Mouse (Mus musculus) liver, postnatal 0 days (tissue): ENCODE results near the gene Tmem266. TPM values are rescaled to one million over a fixed set of nuclear protein-coding genes. Genes with fewer than 3 reads are reported as not detected.

Source experiments
- ATAC-seq: fragments of 200-750 bp; cut with Nextera tagmentation; 2 replicates; pipeline ENCODE4 v1.8.0; 2017; ENCODE audit warnings: mild to moderate bottlenecking, moderate library complexity
- DNase-seq: peaks from one replicate; pipeline ENCODE4 v3.0.0-alpha.2; 2016
- H3K27ac ChIP-seq: fragments of 300-500 bp; sonication (generic); 2 replicates; pipeline ENCODE4 v1.5.1; 2014; ENCODE audit warnings: antibody characterized with exemption, moderate library complexity, mild to moderate bottlenecking, low read depth
- H3K27me3 ChIP-seq: fragments of 300-500 bp; sonication (generic); 2 replicates; pipeline ENCODE4 v1.6.1; 2014; ENCODE audit warnings: low read length, control low read depth, mixed read lengths; ENCODE audit not compliant: insufficient read depth
- H3K36me3 ChIP-seq: fragments of 300-500 bp; sonication (generic); replicated peaks from 2 replicates; pipeline ENCODE4 v1.6.1; 2014; ENCODE audit warnings: mild to moderate bottlenecking, control low read depth, low read length, moderate library complexity, mixed read lengths; ENCODE audit not compliant: insufficient read depth
- H3K4me1 ChIP-seq: fragments of 300-500 bp; sonication (generic); 2 replicates; pipeline ENCODE4 v1.6.1; 2014; ENCODE audit warnings: antibody characterized with exemption, mild to moderate bottlenecking, control low read depth; ENCODE audit not compliant: insufficient read depth
- H3K4me2 ChIP-seq: fragments of 300-500 bp; sonication (generic); 2 replicates; pipeline ENCODE4 v1.6.1; 2014; ENCODE audit warnings: low read depth, mild to moderate bottlenecking, low read length, moderate library complexity, mixed read lengths
- H3K4me3 ChIP-seq: fragments of 300-500 bp; sonication (generic); 2 replicates; pipeline ENCODE4 v1.5.1; 2014; ENCODE audit warnings: low read depth, low read length
- H3K9ac ChIP-seq: fragments of 300-500 bp; sonication (generic); replicated peaks from 2 replicates; pipeline ENCODE4 v1.6.1; 2014; ENCODE audit warnings: mild to moderate bottlenecking, moderate library complexity
- H3K9me3 ChIP-seq: fragments of 300-500 bp; sonication (generic); 2 replicates; pipeline ENCODE4 v1.6.1; 2016; ENCODE audit warnings: mild to moderate bottlenecking, control low read depth, low read length, mixed read lengths
- CTCF ChIP-seq: sonication (generic); IDR thresholded peaks from 2 replicates; pipeline ENCODE4 v1.5.1; 2016; ENCODE audit warnings: antibody characterized with exemption, low read depth
- EP300 ChIP-seq: IDR thresholded peaks from 2 replicates; pipeline ENCODE4 v1.6.1; 2016; ENCODE audit warnings: antibody characterized with exemption, low read depth, mild to moderate bottlenecking
- WGBS: fragments of 180-500 bp; shearing (Covaris S2); extraction: QIAGEN DNeasy Blood & Tissue Kit; methylation state at CpG from one replicate; pipeline ENCODE4 v1.1.7; 2014; ENCODE audit not compliant: insufficient replicate concordance; 5-methylcytosine and 5-hydroxymethylcytosine counted together
- polyA plus RNA-seq: library from polyadenylated mRNA; unstranded; fragments of >200 nt; fragmentation: Nextera tagmentation; extraction: Ambion mirVana; gene quantifications from 2 replicates; pipeline ENCODE4 v1.2.1, GENCODE M21; 2015

The Tmem266 gene
- polyA plus RNA-seq, 1 experiment from 2014 or later, result not detected

DNA sequence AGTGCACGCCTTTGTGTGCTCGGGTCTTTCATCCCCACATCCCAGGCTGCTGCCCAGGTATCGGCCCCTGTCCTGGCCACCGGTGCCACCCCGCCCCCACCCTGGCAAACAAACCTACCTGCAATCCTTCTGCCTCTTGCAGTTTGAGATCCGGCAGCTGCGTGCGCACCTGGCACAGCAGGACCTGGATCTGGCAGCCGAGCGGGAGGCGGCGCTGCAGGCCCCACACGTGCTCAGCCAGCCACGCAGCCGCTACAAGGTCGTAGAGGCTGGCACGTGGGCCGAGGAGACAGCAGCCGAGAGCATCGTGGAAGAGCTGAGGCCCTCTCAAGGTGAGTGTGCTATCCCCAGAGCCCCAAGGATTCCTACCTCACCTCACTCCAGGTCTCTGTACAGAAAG lies 103.4 kb downstream of the Tmem266 start:
- DNase-seq (peak; percentile 64), ATAC-seq (peak; percentile 67)
- WGBS, result 41% methylated on average over 20 of the region's 20 CpGs
- Histone ChIP-seq H3K4me1 (no peaks in the 10 kb centered on the region), H3K9me3 (no peaks in the 10 kb centered on the region), H3K27me3 (0 out of 2 replicates have a peak, but pooled peaks cover 3% of the 10 kb centered on the region), H3K9ac (no peak overlapping the region), H3K4me2 (peak overlapping the region; percentile 40; the same call in 1 of the 2 replicates), H3K4me3 (no peak overlapping the region), H3K36me3 (no peaks in the 10 kb centered on the region), H3K27ac (no peak overlapping the region)
- TF ChIP-seq EP300, result no peak
- TF ChIP-seq CTCF, result peak; percentile 24

DNA sequence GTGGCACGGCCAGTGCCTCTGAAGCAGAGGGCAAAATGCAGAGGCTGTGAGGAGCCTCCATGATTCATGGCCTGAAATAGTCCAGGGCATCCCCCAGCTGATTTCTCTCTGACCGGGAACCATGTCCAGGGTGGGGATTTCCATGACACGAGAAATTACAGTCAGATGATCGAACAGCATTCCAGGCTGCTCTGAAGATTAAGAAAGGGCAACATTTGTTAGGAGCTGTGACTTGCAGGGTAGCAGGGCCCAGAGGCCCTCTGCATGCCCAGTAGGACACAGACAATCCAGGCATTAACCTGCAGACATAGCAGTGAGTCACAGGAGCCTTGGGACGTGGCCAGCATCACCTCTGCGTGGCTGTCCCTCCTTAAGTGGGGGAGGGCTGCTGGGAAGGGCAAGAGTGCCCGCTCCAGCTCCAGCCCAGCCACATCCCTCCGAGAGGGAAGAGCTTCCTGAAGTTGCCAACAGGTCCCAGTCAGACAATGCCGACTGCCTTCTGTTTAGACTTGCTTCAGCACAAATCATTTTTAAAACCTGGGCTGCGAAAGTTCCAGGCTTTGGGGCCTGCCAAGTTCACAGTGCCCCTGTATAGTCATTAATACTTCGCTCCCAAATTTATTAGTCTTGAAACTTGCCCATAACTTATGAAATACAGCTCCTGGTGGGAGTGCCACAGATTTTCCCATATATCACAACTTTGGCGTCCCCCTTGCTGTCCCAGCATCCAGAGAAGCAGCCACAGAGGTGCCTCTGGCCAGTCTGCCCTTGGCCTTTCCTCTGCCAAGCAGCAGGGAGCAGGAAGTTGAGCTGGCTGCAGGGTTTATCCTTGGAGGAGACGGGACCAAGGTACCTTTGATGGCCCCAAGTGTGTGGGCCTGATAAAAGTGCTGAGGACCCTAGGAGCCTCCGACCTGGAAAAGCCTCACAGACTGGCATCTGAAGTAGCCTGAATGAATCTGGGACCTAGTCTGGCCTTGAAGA lies 105.9 kb downstream of the Tmem266 start:
- WGBS, result 64% methylated on average over 14 of the region's 14 CpGs
- no peak for ATAC-seq
- Histone ChIP-seq H3K9me3 (no peaks in the 10 kb centered on the region), H3K4me1 (no peaks in the 10 kb centered on the region), H3K9ac (no peak overlapping the region), H3K36me3 (no peaks in the 10 kb centered on the region), H3K4me2 (no peak overlapping the region), H3K27ac (no peak overlapping the region), H3K27me3 (0 out of 2 replicates have a peak, but pooled peaks cover 3% of the 10 kb centered on the region), H3K4me3 (no peak overlapping the region)
- no peak for DNase-seq
- no peak for TF ChIP-seq EP300

DNA sequence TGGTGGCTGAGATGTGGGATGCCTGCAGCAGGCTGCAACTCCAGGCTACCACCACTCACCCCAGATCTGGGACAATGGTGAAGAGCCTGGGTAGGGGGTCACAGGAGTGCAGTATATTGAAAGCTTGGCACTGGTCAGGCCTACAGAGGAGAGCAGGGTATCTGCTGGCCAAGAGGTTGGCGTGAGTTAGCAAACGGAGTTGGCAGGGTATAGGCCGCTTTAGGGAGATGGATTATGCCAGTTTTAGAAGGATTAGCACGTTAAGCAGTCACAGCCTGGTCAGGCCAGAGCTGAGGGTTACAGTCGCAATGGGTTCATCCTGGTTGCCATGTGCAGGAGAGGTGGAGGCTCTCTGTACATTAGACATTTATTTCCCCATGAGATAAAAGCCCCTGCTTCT lies 107.2 kb downstream of the Tmem266 start:
- Histone ChIP-seq H3K27ac (no peak overlapping the region), H3K9me3 (no peaks in the 10 kb centered on the region), H3K36me3 (no peaks in the 10 kb centered on the region), H3K4me1 (no peaks in the 10 kb centered on the region), H3K27me3 (0 out of 2 replicates have a peak, but pooled peaks cover 3% of the 10 kb centered on the region), H3K4me3 (no peak overlapping the region), H3K9ac (no peak overlapping the region), H3K4me2 (no peak overlapping the region)
- ATAC-seq (no peak), DNase-seq (no peak)
- TF ChIP-seq CTCF, result no peak
- TF ChIP-seq EP300, result no peak
- 75% methylated on average over 5 of the region's 5 CpGs for WGBS

DNA sequence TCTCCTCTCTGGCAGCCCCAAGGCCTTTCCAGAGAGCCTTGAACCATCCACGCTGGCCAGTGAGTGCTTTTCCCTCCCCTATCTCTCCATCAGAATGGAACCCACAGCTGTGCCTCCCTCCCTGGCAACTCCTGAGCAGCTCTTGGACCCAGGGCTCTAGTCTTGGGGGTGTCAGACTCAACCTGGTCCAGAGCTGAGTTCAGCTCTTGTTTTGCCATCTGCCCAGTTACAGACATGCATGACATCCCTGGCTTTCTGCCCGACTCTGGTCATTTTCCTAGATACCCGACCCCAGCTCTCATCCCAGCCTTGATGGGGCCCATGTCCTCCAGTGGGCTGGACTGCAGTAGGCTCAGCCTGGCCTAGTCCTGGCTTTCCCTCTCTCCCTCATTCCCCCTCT lies 111.7 kb downstream of the Tmem266 start:
- 59% methylated on average over 3 of the region's 3 CpGs for WGBS
- no peak for TF ChIP-seq EP300
- TF ChIP-seq CTCF, result no peak

DNA sequence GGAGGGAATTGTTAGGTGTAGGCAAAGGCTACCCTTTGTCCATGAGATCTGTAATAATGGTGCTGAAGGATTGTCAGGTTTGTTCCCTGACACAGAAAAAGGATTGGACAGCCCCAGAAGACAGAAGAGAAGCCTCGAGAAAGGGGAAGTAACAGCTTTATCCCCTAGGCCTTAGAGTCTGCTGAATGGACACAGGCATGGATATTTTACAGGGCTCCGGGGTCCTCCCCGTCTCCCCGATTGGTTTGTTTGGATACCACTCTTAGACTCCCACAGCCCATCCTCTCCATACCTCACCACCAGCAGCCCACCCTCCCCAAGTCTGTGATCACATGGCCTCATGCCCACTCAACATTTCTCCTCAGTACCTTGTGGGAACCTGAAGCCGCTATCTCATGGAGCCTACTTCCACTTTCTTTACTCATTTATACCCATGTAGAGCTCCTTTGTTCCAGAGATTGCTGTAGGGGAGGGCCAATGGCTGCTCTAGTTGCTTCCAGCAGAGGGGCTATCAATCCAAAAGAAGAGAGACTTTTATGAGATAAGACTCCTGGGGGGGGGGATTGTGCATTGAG lies 112.6 kb downstream of the Tmem266 start:
- ATAC-seq, result no peak
- H3K4me3 ChIP-seq, result no peak overlapping the region
- H3K9ac ChIP-seq, result no peak overlapping the region
- no peaks in the 10 kb centered on the region for H3K36me3 ChIP-seq
- WGBS, result 60% methylated on average over 5 of the region's 5 CpGs
- DNase-seq, result no peak
- H3K9me3 ChIP-seq, result no peaks in the 10 kb centered on the region
- H3K4me1 ChIP-seq, result no peaks in the 10 kb centered on the region
- no peak overlapping the region for H3K4me2 ChIP-seq
- TF ChIP-seq EP300, result no peak
- TF ChIP-seq CTCF, result no peak
- H3K27ac ChIP-seq, result no peak overlapping the region
- H3K27me3 ChIP-seq, result no peaks in the 10 kb centered on the region

More for the DNA sequence above, 111.7 kb downstream of the Tmem266 start:
- Histone ChIP-seq H3K4me2 (no peak overlapping the region), H3K9me3 (no peaks in the 10 kb centered on the region), H3K4me1 (no peaks in the 10 kb centered on the region), H3K27me3 (no peaks in the 10 kb centered on the region), H3K36me3 (no peaks in the 10 kb centered on the region), H3K4me3 (no peak overlapping the region), H3K9ac (no peak overlapping the region), H3K27ac (no peak overlapping the region)
- ATAC-seq, result no peak
- DNase-seq, result no peak

DNA sequence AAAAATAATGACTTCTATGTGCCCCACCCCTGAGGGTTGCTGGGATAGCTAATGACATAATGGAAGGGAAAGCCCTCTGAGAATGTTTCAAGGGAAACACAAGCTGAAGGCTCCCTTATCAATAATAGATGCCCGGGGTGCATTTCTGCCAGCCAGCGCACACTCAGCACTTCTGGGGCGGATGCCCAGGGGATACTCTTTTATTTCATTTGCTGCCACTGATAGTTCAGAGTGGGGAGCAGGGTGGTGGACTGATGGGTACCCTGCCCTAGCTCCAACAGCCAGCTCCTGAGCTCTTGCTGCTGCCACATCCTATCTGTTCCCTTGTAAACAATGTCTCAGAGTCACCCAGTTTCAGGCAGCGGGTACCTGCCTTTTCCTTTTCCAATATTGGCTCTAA lies 120.8 kb downstream of the Tmem266 start:
- Histone ChIP-seq H3K9me3 (no peaks in the 10 kb centered on the region), H3K27ac (no peak overlapping the region), H3K9ac (no peak overlapping the region), H3K4me1 (no peaks in the 10 kb centered on the region), H3K4me2 (no peak overlapping the region), H3K36me3 (no peaks in the 10 kb centered on the region), H3K4me3 (no peak overlapping the region), H3K27me3 (no peaks in the 10 kb centered on the region)
- no peak for TF ChIP-seq CTCF
- TF ChIP-seq EP300, result no peak
- WGBS, result 79% methylated on average over 4 of the region's 4 CpGs
- DNase-seq (no peak), ATAC-seq (no peak)
